Mouse (Mus musculus) cerebellum, postnatal 4 days (tissue): Measurements from ENCODE around the gene Cacul1.
A peak's percentile ranks its signal among the peaks of the same experiment; 100 is the strongest.
"Not testable (repeated sequence)": the region's sequence is repeated elsewhere in the genome, so short reads cannot be mapped to it uniquely, and the experiment has no call there.

Experiments used
- DNase-seq, 2 experiments: peaks; one replicate each; pipeline ENCODE4 v3.0.0; 2022; ENCODE audit warnings: low spot score in 2 of 2, mixed read lengths in 1 of 2

Cacul1 gene

DNA sequence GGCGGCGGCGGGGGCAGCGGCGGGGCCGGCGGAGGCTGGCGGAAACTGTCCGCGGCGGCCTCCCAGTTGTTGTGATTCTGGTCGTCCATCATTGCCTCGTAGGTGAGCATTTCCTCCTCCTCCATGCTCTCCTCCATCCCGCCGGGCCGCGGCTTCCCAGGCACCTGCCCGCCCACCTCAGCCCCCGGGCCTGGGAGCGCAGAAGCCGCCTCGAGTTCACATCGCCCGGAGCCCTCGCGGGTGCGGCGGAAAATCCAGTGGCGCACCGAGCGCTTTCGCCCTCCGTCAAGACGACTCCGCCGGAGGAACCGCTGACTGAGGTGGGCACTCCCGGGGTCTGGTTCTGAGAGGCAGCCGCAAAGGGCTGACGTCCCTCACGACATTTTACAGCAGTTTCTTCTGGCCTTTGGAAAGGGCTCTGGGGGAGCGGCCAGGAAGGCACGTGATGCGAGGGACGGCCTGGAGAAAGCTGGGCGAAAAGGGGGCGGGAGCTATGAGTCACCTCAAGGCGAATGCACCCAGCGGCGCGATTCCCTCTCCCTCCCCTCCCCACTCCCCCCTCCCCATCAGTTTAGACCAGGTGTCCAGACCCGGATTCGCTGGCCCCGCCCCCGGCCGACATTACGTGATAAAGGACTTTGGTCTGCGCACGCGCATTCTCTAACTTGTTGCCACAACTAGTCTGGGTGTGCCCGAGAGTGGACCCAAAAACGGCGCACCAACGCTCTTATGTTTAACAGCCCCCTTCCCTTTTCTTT lies at the start of gene Cacul1:
Cacul1 (minus strand) TSS at position 444 of the 758 bp plus-strand sequence.
- peak; percentile 78 to 94 for DNase-seq

- DNase-seq: no peak
Observed at GRCm38 (mm10) chr19:60619420-60619819, 38.6 kb upstream of the Cacul1 start.

GRCm38 (mm10) chr19:60617007-60617406 lies 36.2 kb upstream of the Cacul1 start:
- DNase-seq: no peak

GRCm38 (mm10) chr19:60615470-60616200 lies 34.8 kb upstream of the Cacul1 start:
- peak; percentile 45 to 87 for DNase-seq

DNA sequence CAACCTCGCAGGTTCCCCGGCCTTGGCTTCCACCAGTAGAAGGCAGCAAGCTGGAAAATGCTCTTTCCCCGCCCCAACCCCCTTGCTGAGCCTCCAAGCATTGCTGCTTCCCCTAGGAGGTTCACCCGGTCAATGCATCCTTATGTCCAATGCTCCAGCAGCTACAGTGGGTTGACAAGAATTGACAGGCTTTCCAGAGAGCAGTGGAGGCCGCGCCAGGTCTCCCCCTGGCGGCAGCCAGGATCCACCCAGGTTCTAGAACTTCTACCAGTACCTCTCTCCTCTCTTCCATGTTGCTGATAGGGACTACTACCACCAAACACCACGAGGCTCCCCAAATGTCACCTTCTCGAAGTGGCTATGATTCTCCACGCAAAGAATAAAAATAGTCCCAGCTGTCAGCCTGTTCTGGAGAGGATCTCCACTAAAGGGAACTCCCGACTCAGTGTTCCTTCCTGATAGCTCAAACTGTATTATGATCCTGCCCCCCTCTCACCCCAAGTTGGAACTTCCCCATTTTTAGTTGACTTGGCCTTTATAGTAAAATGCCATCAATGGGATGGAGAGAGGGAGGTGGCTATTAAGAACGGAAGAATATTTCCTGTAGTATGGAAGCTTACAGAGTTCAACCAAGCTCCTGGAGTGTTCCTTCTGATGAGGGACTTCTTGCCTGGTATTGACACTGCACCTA lies 30.8 kb upstream of the Cacul1 start:
- peak in 1 of 2 experiments; percentile 33 for DNase-seq

- peak in 1 of 2 experiments; percentile 19 for DNase-seq
Observed at GRCm38 (mm10) chr19:60608766-60609165, 27.9 kb upstream of the Cacul1 start.

DNA sequence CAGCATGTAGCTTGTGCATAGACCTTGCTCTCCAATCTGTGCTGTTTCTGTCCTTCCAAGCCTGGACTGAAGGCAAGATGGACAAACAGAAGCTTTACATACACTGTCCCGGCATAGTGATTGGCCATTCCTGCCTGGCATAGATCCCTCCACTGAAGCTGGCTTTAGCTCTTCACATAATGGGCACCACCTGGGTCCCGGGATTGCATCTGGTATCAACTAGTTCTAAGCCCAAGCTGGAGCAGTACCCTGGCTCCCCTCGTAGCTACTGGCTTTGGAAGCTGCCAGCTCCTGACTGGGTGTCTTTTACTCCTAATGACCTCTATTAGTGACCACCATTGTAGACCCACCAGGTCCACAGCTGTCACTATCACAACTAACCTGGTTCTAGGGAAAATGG lies 22.8 kb upstream of the Cacul1 start:
- DNase-seq: peak in 1 of 2 experiments; percentile 30

DNA sequence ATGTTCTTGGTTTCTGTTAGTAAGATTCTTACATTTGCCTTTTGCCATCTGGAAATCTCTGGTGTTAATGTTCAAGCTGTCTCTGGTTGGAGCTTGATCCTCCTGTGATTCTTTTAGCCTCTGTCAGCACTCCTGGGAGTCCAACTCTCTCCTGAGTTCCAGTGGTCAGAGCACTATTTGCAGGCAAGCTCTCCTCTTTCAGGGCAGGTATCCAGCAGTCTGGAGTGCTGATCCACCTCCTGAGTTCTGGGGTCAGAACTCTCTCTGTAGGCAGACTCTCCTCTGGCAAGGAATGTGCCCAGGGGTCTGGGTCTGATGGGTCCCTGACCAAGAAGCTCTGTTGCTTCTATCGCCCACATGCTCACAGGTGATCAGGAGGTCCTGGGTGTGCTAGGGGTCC lies 21.2 kb upstream of the Cacul1 start:
- not testable (repeated sequence) for DNase-seq

- DNase-seq: no peak
Observed at GRCm38 (mm10) chr19:60598025-60598697, 17.3 kb upstream of the Cacul1 start.

DNA sequence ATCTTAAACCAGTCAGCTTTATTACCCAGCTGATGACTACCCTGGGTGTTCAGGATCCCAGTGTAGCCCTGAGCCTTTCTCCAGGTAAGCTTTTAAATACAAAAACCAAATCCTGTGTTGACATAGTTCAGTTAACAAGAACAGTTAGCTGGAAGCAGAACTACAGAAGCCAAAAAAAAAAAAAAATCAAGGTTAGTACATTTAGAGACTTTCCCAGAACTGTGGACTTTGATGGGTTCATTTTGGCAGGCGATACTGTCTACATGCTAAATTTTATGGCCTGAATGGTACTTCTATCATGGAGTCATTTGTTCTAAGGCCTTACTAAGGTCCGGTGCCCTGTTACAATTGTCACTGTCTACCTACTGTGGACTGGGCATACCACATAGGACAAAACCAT lies 8.8 kb upstream of the Cacul1 start:
- no peak for DNase-seq

- no peak for DNase-seq
Observed at GRCm38 (mm10) chr19:60586652-60587051, 5.8 kb upstream of the Cacul1 start.

DNA sequence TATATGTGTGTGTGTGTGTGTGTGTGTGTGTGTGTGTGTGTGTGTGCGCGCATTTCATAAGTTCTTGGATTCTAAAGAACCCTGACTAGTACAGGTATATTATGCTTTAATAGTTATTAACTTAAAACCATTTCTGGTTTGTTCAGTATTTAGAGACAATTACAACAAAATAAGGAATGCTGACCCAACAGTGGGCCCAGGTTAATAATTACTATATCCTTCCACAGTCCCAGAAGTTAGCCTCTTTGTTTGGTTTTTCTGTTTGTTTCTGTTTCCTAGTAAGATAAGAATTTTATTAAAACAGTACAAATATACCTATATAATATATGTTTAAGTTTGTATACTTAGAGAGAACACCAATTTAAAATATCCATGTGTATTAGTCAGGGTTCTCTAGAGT lies 2.4 kb upstream of the Cacul1 start:
- DNase-seq: no peak

DNA sequence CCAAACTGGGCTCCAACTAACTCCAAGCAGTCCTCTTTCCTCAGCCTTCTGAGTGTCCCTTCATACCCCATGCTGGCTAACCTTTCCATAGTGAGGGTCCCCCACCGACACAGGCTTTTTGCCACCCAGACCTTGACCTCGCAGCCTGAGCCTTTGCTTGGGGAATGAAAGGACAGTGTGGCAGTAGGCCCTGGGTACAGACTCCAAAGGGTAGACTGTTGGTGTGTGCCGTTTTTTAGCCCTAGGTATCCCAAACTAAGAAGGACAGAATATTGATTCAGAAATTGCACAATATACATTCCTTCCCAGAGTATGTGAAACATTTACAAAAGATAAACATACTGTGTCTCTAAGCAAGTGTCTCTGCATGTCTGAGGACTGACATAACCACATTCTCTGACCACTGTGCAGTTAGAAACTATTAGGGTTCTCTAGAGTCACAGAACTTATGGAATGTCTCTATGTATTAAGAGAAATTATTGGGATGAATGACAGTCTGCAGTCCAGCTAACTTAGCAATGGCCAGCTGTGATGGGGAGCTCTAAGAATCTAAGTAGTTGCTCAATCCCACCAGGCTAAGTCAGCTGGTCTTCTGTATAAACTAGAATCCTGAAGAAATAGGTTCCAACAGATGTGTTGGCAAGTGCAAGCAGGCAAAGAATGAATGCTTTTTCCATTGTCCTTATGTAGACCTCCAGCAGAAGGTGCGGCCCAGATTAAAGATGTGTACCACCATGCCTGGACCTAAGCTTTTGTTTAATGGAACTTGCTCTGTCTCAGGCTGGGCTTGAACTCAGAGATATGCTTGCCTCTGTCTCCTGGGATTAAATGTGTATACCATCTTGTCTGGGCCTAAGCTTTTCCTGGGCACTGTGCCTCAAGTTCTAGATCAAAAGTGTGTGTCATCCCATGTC lies 809 bp upstream of the Cacul1 start:
- no peak for DNase-seq

GRCm38 (mm10) chr19:60579771-60580581 lies 849 bp downstream of the Cacul1 start:
- DNase-seq: no peak

DNA sequence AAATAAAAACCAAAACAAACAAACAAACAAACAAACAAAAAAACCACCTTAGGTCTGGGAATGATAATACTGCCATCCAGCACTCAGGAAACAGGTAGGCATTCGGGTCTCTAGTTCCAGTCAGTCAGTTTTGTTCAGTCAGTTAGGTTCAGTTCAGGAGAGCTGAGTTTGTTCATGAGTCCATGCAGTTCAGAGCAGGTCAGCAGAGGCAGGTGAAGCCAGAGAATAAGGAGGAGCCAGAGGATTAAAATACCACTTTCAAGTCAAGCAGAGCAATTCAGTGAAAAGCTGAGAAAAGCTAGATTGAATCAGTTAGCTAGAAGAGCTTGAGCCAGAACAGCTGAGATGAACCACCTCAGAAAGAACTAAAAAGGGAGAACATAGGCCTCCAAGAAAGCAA lies 4.1 kb downstream of the Cacul1 start:
- no peak for DNase-seq

- no peak for DNase-seq
Observed at GRCm38 (mm10) chr19:60560497-60560896, 20.3 kb downstream of the Cacul1 start.

DNA sequence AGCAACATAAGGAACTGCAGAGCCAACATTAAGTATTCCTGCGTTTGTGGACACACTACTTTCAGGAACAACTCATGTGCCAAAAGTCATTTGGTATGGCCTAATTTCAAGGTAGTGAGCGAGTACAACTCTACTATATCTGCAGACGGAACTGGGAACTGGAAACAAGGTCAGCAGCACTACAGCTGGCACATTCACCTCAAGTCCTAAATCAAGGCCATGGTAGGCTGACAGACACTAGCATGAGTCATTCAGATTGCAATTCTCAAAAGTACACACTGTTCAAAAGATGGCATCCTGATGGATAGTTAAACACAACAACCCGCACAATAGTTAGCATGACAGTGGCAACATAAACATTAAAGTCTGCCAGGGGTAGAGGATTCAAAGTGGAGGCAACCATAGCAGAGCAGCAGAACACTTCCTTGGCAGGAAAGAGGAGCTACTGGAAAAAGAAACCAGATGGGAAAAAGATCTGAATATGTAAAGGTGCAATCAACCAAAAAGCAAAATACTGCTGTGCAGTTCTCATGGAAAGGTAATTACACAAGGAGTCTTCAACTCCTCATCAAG lies 25.9 kb downstream of the Cacul1 start:
- DNase-seq: no peak

DNA sequence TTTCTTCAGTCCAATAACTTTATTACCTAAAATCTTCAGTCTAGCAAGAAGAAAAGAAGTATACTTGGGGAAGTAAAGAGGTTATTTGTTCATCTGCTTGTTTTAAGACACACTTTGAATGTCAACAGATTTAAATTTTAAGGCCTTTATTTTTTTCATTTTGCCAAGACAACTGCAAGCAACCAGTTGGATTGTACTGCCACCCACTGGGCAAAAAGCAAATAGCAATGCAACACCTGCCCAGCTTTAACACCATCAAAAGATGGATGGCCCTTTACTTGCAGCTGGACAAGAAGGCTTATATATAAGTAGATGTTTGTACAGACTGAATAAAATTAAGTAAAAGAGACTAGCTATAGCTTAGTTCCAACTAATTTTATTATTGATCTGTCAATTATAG lies 27.3 kb downstream of the Cacul1 start:
- peak; percentile 60 to 70 for DNase-seq

- DNase-seq: no peak
Observed at GRCm38 (mm10) chr19:60543302-60543701, 37.5 kb downstream of the Cacul1 start.

DNA sequence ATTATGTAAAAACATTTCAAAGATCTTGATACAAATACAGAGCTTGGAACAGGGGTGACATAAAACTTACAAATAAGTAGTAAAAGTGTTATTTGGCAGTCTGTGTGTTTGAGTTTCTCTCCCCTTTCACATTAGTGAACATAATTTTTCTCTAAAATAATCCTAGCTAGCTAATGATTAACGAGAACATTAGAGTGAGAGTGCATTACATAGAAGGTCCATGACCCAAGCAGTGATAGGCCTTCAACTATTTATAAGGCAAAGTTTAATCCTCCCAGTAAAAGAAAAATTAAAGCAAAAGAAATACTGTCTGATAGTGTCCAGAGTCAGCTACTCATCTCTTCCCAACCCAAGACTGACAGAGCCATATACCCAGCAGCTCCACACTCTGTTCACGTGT lies 48.9 kb downstream of the Cacul1 start:
- DNase-seq: no peak
